Mouse (Mus musculus) layer of hippocampus, postnatal 25 days (tissue): ENCODE measurements around the gene Col1a1. TPM values are rescaled to one million over a fixed set of nuclear protein-coding genes. Genes with fewer than 3 reads are reported as not detected.
"Not testable (repeated sequence)": the region's sequence is repeated elsewhere in the genome, so short reads cannot be mapped to it uniquely, and the experiment has no call there.

ENCODE experiments used
- DNase-seq, 2 experiments: peaks; one replicate each; pipeline ENCODE4 v3.0.0; 2022; ENCODE audit warnings: mixed read lengths in 2 of 2, low spot score in 1 of 2; ENCODE audit errors: extremely low spot score in 1 of 2
- total RNA-seq, 2 experiments: library from RNA; stranded (reverse); gene quantifications; 2 replicates each; pipeline ENCODE4 v1.2.3; 2021

The Col1a1 gene
- total RNA-seq, 2 experiments from 2014 or later, result 18.5 to 19.2 TPM

DNA sequence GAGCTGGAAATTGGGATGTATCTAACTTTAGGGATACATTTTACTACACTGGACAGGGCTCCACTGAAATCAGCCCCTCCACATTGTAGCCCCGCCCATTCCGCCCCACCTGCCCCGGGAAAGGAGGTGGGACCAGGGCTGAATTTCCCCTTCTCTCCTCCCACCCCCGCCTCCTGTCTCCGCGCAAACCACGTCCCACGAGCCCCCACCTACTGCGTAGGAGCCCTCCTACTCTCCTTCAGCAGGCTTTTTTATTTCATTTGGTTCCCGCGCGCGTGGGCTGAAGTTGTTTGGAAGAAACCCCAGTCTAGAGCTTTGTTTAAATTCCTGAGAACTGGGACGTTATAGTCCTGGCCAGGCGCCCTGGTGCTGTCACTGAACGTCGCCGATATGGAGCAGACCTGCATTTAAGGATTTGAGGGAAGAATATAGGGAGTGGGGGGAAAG is 1.3 kb downstream of the Col1a1 start:
- peak in 1 of 2 experiments; percentile 41 for DNase-seq

DNA sequence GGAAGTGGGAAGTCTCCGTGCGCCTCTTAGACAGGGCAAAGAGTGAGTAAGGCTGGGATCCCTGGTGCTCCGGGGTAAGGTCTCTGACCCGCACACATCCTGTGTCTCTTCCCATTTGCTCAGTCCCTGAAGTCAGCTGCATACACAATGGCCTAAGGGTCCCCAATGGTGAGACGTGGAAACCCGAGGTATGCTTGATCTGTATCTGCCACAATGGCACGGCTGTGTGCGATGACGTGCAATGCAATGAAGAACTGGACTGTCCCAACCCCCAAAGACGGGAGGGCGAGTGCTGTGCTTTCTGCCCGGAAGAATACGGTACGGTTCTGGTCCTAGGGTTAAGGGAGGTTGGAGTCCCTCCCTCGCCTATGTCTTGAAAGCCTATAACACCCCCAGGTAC is 1.8 kb downstream of the Col1a1 start:
- no peak for DNase-seq

DNA sequence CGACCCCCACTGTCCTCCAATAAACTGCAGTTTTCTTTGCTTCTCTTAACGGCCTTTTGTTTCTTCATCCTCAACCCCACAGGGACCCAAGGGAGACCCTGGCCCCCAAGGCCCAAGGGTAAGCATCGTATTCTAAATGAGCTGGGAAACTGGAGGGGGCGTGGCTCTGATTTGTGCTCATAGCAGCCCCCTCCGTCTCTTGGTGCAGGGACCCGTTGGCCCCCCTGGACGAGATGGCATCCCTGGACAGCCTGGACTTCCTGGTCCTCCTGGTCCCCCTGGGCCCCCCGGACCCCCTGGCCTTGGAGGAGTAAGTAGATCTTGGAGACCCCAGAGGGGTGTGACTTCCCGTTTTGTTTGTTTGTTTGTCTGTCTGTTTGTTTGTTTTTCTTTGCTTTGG is 2.3 kb downstream of the Col1a1 start:
- DNase-seq, result no peak

DNA sequence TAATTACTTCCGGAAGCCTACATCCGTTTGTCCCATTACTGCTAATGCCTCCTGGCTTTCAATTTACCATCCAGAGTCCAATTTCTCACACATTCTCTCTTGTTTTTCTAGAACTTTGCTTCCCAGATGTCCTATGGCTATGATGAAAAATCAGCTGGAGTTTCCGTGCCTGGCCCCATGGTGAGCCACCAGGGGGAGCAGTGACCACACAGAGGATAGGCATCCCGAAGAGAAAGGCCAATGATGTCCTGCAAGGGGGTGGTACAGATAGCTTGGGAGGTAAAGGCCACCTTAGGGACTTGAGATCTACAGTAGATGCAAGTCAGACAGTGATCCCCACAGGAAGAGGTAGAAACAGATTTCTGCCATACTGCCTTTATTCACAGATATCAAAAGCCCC is 3.3 kb downstream of the Col1a1 start:
- DNase-seq, result peak; percentile 74 to 89

DNA sequence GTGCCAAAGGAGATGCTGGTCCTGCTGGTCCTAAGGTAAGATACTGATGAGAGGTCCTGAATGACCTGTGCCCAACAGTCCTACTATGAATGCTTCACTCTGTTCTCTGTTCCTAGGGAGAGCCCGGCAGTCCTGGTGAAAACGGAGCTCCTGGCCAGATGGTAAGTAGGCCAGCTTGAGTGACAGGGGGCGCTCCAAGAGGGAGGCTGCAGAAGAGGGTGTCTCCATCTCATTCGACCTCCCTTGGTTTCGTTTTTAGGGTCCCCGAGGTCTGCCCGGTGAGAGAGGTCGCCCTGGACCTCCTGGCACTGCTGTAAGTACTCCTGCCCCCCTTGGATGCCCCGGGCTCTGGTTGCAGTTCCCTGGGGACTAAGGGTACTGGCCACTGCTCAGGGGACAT is 5.1 kb downstream of the Col1a1 start:
- DNase-seq, result no peak

DNA sequence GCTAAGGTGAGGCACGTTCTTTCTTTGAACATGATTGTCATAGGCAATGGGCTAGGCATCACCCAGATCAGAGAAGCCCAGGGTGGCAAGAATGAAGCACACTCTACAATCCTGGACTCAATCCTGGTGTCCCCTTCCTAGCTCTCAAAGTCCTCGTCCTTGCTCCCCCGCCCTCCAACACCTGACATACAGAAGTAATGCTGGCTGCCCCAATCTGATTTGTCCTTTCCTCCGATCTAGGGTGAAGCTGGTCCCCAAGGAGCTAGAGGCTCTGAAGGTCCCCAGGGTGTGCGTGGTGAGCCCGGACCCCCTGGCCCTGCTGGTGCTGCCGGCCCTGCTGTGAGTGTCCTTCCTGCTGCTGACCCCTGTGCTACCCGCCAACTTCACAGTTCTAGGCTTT is 5.8 kb downstream of the Col1a1 start:
- no peak for DNase-seq

DNA sequence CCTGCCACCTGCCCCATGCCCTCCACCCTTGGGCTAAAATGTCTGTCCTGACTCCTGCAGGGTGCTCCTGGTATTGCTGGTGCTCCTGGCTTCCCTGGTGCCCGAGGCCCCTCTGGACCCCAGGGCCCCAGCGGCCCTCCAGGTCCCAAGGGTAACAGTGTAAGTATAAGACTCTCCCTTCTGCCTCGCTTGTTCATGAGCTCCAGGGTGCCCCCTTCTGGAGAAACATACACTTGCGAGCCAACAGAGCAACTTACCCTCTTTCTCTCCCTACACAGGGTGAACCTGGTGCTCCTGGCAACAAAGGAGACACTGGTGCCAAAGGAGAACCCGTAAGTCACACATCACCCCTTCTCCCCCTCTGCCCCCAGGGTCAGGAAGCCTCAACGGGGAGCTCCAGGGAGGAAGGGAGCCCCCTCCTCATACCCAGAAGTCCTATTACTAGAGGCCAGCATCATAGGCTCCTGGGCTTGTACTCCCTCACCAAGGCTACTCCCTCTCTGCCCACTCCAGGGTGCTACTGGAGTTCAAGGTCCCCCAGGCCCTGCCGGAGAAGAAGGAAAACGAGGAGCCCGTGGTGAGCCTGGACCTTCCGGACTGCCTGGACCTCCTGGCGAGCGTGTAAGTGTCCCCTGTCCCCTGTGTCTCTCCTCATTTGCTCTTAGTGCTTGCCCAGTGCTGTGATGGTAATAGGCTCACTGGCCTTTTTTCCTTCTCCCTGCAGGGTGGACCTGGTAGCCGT is 6.4 kb downstream of the Col1a1 start:
- peak in 1 of 2 experiments; percentile 65 for DNase-seq

DNA sequence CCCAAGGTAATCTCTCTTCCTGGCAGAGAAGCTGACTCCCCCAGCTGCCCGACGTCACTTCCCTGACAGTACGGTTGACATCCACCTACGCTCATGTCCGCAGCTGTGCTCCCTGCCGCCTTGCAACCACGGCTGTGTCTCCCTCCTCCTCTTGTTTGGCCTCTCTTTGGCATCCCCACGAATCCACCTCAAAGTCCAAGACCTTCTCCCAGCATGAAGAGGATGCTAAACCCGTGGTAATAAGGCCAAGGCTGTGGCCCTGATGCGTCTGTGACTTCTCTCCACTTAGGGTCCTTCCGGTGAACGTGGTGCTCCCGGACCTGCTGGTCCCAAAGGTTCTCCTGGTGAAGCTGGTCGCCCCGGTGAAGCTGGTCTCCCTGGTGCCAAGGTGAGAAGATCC is 7.0 kb downstream of the Col1a1 start:
- no peak for DNase-seq

DNA sequence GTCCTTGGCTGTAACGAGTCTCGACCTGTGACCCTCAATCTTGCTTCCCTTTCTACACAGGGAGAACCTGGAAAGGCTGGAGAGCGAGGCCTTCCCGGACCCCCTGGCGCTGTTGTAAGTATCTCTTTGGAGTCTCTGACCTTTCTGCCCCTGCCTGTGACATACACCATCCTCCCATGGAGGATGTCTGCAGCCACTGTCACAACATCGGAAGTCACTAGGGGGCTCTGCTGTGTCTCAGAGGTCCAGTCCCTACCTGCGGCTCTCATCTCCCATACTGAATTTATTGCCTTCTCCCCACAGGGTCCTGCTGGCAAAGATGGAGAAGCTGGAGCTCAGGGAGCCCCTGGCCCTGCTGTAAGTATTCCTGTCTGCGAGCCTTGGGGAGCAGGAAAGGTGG is 8.3 kb downstream of the Col1a1 start:
- no peak for DNase-seq

DNA sequence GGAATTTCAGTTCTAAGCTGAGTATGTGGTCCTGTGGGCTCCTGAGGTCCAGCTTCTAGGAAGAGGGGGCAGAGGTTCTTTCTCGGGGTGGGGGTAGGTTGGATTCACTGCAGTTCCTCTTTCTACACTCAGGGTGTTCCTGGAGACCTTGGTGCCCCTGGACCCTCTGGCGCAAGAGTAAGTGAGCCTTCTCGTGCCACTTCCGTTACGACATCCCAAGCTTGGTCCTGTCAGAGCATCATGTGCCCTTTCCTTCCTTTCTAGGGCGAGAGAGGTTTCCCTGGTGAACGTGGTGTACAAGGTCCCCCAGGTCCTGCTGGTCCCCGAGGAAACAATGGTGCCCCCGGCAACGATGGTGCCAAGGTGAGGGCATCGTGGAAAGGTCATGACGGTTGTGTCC is 9.2 kb downstream of the Col1a1 start:
- DNase-seq, result no peak

DNA sequence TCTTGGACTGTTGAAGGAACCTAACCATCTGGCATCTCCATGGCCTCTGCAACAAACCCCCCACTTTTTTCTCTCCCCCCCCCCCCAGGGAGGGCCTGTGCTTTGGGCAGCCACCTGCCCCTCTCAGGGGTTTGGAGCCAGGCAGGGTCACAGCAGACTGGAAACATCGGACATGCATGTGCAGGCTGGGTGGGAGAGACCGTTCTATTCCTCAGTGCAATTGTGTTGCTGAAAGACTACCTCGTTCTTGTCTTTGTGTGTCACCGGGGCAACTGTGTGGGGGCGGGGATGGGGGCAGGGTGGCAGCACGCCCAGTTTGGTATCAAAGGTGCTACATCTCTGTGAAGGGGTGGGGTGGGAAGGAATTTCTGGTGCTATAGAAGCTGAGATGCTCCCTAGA is 16.1 kb downstream of the Col1a1 start:
- no peak for DNase-seq

DNA sequence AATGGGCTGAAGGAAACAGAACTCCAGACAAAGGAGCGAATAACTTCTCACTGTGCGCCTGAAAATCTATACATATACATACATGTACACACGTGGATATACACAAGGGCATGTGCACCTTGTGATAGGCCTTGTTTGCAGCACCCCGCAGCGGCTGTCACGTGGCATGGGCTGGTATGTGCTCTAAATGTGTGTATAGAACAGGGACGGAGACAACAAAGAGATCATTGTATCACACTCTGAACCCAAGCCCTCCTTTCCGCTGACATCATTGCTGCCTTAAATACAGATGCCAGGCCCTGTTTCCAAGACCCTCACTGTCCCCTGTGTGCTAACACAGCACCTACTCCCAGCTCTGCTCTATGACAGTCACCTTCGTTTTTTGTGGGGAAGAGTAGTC is 19.1 kb downstream of the Col1a1 start:
- no peak for DNase-seq

DNA sequence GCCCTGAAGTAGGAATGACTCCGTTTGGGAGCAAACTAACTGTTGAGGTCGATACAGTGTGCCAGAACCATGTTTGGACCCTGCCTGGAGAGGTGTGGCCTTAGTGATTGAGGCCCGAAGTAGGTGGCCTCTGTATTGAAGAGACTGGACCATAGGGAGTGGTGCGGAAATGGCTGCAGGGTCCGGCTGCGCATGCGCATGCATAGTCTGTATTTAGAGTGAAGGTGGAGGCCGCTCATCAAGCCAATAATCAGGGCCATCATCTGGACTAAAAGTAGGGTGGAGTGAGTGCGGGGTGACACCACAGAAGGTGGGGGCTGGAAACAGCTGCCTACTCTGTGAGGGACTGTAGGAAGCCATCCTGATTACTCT is 21.7 kb downstream of the Col1a1 start:
- no peak for DNase-seq

DNA sequence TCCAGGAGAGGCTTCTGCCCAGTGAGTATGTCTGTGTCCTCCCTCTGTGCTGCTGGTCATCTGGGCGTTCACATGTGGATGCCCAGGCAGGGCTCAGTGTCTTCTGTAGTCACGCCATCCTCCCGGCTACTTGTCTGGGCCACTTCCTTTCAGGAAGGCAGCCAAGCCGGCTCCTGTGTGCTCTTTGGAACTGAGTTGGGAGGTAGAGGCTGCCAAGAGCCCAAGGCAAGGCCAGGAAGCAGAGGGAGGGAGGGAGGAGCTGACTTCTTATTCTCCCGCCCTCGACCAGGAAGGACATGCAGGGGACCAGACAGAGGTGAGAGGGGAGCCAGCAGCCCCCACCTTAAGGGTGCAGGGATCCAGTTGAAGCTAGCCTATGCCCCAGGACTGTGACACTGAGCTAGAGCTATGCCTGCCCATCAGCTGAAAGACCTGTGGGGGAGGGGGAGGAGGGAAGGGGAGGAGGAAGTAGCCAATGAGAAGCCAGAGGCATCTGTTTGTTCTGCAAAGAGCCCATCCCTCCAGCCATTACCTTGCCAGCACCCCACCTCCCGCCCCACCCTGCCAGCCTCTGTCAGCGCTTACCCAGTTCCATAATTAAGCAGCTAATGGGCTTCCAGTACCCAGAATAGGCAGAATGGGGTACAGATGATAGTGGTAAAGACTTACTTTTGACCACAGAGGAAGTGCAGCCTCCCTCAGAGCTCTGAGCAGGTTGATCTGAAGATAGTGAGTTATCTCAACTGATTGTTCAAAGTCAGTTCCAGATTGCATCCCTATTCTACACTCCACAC is 22.2 kb downstream of the Col1a1 start:
- no peak for DNase-seq

DNA sequence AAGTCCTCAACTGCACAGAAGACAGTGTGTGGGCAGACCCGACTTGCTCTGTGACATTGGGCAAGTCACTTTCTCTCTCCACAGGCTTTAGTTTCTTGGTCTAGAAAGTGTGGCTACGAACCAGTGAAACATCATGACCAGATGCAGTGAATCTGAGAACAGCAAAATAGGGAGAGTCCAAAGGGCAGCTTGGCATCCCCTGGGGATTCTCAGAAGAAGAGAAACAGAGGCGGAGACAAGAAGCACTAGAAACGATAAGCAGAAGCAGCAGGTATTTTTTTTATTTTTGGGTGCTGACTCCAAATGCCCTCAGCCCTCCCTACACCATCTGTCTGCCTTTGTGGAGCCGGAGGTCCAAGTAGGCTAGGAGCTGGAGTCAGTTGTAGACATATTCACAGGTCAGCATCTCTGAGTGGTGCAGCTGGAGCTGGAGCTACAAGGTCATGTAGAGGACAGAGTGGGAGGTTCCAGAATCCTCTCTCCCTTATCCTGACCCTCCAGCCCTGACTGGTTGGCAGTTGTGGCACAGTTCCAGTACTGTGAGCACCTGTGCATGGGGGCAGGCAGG is 26.6 kb downstream of the Col1a1 start:
- no peak for DNase-seq

DNA sequence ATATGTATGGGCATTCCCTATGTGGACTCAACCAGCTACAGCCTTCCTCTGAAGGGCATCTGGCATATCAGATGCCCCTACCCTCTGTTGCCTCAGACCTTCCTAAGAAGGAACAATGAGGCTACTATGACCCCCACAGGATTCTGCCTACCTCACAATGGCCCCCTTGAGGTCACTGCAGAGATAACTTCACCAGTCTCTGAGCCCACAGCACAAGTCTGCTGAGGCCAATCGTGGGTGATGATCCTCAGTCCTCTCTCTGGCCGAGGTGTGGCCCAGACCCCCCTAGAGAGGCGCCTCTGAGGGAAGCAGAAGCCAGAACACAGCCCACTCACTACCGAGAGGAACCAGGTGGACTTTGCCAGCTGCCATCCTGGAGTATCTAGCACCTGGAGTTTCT is 31.4 kb downstream of the Col1a1 start, which contains the start of gene Hils1:
Gene Hils1 (plus strand): TSS at position 175 of the 400 bp plus-strand sequence.
- DNase-seq, result no peak

DNA sequence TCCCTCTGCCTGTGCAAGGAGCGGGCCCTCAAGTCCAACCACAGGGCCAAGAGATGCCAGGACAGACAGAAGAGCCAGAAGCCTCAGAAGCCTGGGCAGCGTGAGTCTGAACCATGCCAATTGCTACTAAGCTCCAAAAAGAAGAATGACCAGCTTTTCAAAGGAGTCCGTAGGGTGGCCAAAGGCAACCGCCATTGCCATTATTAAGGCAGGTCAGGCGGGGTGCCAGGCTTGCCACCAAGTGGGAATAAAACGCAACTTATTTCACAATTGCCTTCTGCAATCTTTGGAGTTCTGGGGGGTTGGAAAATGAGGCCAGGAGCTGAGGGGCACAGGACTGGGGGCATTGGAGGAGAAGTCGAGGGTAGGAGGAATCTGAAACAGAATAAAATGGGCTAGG is 32.2 kb downstream of the Col1a1 start:
- DNase-seq, result peak in 1 of 2 experiments; percentile 34

DNA sequence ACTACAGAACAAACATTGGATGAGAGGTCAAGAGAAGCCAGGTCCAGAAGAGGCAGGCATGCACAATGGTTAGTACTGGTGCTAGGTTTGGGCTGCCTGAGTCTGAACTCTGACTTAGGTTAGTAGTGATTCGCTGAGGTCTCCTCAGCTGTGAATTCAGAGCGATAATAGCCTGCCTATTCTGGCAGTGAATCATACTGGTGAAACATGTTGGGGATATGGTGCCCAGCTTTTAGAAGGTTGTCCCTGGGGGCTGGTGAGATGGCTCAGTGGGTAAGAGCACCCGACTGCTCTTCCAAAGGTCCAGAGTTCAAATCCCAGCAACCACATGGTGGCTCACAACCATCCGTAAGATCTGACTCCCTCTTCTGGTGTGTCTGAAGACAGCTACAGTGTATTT is 33.7 kb downstream of the Col1a1 start:
- DNase-seq, result not testable (repeated sequence)

DNA sequence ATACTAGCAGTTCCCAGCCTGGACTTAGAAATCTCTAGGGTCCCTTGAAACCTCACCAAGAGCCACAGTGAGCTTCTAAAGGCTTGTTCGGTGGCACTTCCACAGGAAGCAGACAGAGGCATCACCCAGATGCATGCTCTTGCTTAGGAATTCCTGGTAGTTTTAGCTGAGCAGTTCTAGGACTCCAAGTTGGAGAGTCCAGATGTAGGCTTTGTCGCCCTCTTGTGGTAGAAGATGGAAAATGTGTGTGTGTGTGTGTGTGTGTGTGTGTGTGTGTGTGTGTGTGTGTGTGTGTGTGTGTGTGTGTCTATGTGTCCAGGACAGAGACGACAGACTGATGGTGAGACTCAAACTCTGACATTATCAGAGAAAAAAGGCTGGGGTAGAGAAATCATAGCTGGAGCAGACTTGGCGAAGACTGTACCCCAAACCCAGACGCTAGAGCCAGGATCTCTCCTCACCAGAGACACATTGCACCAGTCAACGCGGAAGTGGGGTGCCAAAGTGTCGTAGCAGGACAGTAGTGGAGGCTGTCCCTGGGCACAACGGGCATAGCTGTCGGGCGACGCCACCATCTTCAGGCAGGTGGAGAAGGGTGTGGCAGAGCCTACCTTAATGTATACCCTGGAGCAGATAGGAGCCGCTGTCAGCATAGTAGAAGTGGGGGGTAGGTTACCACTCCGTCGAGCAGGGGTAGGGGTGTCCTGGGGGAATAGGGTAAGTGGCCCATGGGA is 34.4 kb downstream of the Col1a1 start:
- peak; percentile 72 to 76 for DNase-seq

DNA sequence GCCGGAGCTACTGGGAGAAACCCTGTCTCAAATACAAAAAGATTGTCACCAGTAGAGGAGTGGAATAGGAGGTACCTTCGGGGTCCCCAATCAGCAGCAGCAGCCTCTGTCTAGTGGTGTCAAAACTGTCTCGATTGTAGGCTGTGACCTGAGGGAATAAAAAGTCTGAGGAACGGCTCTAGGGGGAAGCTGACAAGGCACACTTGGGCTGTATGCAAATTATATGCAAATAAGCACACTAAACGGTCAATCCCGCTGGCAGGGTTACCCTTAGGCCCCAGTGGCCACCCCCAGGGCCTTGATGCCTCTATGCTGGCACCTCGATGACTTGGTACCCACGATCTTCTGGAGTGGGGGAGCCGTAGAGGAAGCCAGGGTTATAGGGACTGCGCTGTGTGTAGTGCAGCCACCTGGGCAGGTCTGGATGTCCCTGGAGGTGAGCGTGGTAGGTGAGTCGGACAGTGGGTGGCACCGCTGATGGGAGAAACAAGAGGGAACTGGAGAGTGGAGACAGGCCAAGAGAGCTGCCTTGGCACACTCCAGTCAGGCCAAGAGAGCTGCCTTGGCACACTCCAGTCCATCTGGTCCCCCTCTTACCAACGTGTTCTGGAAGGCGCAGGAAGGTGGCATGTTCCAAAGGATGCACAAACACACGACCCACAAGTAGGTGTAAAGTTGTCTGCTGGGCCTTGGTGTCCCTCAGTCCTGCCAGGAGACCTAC is 36.0 kb downstream of the Col1a1 start:
- no peak for DNase-seq
